Mouse (Mus musculus): ENCODE results near the gene Selenok.

GRCm38 (mm10) chr14:29967611-29968010 lies 497 bp upstream of the Selenok start:
- TF ChIP-seq CTCF (IDR thresholded peaks at IDR 0.05; ENCODE audit: extremely low read depth, insufficient read length, insufficient replicate concordance, low read depth, low read length), result no peak
- TF ChIP-seq POLR2A (IDR thresholded peaks at IDR 0.05; ENCODE audit: low read depth, low read length), result no peak
